Mouse (Mus musculus): ENCODE measurements around the gene Olfr417.
"Not testable (repeated sequence)": the region's sequence is repeated elsewhere in the genome, so short reads cannot be mapped to it uniquely, and the experiment has no call there.

Gene Olfr417

GRCm38 (mm10) chr1:174364882-174365451, at the start of gene Olfr417:
Olfr417 (plus strand) TSS chr1:174365122.
- Histone ChIP-seq H3K27me3 (ENCODE audit: control insufficient read depth, insufficient read depth, low read length, poor library complexity, severe bottlenecking) (no peaks in the 10 kb centered on the region), H3K36me3 (ENCODE audit: control insufficient read depth, insufficient read depth, low read length, poor library complexity, severe bottlenecking) (no peaks in the 10 kb centered on the region)
- DNase-seq (ENCODE audit: low read depth, low spot score): no peak

GRCm38 (mm10) chr1:174317308-174317707, 47.6 kb upstream of the Olfr417 start:
- DNase-seq (ENCODE audit: low read depth, low spot score): no peak
- no peaks in the 10 kb centered on the region for H3K27me3 ChIP-seq (ENCODE audit: control insufficient read depth, insufficient read depth, low read length, poor library complexity, severe bottlenecking)
- H3K36me3 ChIP-seq (ENCODE audit: control insufficient read depth, insufficient read depth, low read length, poor library complexity, severe bottlenecking): no peaks in the 10 kb centered on the region

GRCm38 (mm10) chr1:174330218-174330617, 34.7 kb upstream of the Olfr417 start, which contains the start of gene Mptx1:
Mptx1 (plus strand) TSS chr1:174330518.
- Histone ChIP-seq H3K27me3 (ENCODE audit: control insufficient read depth, insufficient read depth, low read length, poor library complexity, severe bottlenecking) (no peaks in the 10 kb centered on the region), H3K36me3 (ENCODE audit: control insufficient read depth, insufficient read depth, low read length, poor library complexity, severe bottlenecking) (no peaks in the 10 kb centered on the region)
- DNase-seq (ENCODE audit: low read depth, low spot score): no peak

GRCm38 (mm10) chr1:174353636-174354035, 11.3 kb upstream of the Olfr417 start:
- not testable (repeated sequence) for DNase-seq (ENCODE audit: low read depth, low spot score); H3K27me3 ChIP-seq (ENCODE audit: control insufficient read depth, insufficient read depth, low read length, poor library complexity, severe bottlenecking); H3K36me3 ChIP-seq (ENCODE audit: control insufficient read depth, insufficient read depth, low read length, poor library complexity, severe bottlenecking)

DNA sequence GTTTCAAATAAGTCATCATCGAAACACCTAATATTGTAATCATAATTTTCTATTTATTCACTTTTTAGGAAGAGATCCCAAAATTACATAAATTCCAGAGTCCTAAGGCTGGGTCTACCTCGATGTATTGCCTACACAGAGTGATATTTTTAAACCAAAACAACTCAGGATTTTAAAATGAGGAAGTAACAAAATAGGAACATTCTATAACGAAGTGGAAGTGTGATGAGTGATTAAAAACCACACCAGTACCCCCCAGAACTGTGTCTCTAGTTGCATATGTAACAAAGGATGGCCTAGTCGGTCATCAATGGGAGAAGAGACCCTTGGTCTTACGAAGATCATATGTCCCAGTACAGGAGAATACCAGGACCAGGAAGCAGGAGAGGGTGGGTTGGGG, 10.3 kb upstream of the Olfr417 start:
- no peaks in the 10 kb centered on the region for H3K27me3 ChIP-seq (ENCODE audit: control insufficient read depth, insufficient read depth, low read length, poor library complexity, severe bottlenecking)
- no peak for DNase-seq (ENCODE audit: low read depth, low spot score)
- no peaks in the 10 kb centered on the region for H3K36me3 ChIP-seq (ENCODE audit: control insufficient read depth, insufficient read depth, low read length, poor library complexity, severe bottlenecking)

DNA sequence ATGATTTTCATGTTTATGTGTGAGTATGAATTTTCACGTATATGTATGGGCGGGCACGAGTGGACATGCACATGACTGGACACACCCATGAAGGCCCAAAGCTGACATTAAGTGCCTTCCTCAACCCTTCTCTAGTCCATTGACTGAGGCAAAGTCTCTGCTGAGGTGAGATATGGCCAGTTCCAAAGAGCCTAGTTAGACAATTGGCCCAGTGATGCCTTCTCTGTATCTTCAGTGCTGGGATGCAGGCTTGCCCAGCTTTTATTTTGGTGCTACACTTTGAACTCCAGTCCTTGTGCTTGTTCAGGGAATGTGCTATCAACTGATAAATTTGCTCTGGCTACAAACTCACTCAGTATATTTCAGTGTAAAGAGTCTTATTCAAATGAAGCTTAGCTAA, 8.9 kb downstream of the Olfr417 start:
- Histone ChIP-seq H3K27me3 (ENCODE audit: control insufficient read depth, insufficient read depth, low read length, poor library complexity, severe bottlenecking) (no peaks in the 10 kb centered on the region), H3K36me3 (ENCODE audit: control insufficient read depth, insufficient read depth, low read length, poor library complexity, severe bottlenecking) (no peaks in the 10 kb centered on the region)
- no peak for DNase-seq (ENCODE audit: low read depth, low spot score)

GRCm38 (mm10) chr1:174390746-174391145, 25.8 kb downstream of the Olfr417 start, which contains the start of gene Olfr248:
Olfr248 (plus strand) TSS chr1:174391046.
- H3K36me3 ChIP-seq (ENCODE audit: control insufficient read depth, insufficient read depth, low read length, poor library complexity, severe bottlenecking): no peaks in the 10 kb centered on the region
- no peaks in the 10 kb centered on the region for H3K27me3 ChIP-seq (ENCODE audit: control insufficient read depth, insufficient read depth, low read length, poor library complexity, severe bottlenecking)
- no peak for DNase-seq (ENCODE audit: low read depth, low spot score)

DNA sequence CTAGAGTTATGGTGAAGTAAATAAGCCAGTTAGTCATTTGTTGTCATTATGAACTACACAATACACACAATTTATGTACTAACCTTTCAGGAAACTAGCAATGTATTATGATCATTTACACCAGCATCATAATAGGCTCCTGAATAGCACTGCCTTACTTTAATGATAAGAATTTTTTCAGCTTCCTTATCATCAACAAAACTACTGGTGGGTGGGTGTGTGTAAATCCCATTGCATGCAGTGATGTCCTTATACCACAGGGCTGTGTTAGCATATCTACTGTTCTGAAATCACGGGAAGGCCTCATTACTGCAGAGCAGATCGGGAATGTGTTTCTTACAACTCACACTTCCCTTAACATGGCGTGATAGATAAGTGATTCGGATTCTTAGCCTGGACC, 58.0 kb downstream of the Olfr417 start:
- H3K27me3 ChIP-seq (ENCODE audit: control insufficient read depth, insufficient read depth, low read length, poor library complexity, severe bottlenecking): no peaks in the 10 kb centered on the region
- no peaks in the 10 kb centered on the region for H3K36me3 ChIP-seq (ENCODE audit: control insufficient read depth, insufficient read depth, low read length, poor library complexity, severe bottlenecking)
- no peak for DNase-seq (ENCODE audit: low read depth, low spot score)

DNA sequence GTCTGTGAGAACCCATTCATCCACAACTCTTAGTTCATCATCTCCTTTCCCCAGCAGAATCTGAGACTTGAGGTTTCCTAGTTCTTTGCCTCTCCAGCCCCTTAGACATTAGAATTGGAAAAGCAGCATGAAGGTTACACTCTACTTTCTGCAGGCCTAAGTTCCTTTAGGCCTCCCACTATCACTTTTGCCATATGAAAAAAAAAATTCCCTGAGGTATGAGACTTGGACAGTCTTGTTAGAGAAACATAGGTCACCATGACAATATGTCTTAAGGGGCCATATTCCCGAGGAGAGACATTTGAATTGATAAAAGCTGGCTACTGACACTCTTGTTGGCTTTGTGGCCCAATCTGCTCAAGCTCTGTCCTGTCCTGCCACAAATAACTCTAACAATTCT, 58.8 kb downstream of the Olfr417 start, which contains the start of gene Olfr414:
TSS of gene Olfr414 (plus strand) at position 301 of the 400 bp plus-strand sequence.
- Histone ChIP-seq H3K36me3 (ENCODE audit: control insufficient read depth, insufficient read depth, low read length, poor library complexity, severe bottlenecking) (no peaks in the 10 kb centered on the region), H3K27me3 (ENCODE audit: control insufficient read depth, insufficient read depth, low read length, poor library complexity, severe bottlenecking) (no peaks in the 10 kb centered on the region)
- DNase-seq (ENCODE audit: low read depth, low spot score): no peak

Data from splenic B cell, adult 2 months (primary cell).